Mouse (Mus musculus): ENCODE measurements around the gene Olfr1471.
"Not testable (repeated sequence)": the region's sequence is repeated elsewhere in the genome, so short reads cannot be mapped to it uniquely, and the experiment has no call there.

Olfr1471 gene

DNA sequence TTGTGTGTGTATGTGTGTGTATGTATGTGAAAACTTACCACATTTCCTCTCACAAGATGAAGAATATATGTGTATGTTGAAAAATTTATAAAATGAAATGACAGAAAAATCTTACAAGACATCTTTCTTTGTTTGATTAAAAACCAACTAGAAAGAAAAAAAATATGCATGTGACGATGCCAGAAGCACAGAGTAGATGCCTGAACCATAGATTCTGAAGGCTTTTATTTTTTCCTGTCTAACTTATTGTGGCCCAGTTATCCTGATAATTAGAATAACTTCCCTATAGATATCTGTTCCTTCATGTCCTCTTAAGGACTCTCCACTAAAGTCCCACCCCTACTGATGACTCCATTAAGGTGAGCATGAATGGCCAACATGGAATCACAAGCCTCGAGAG lies at the start of gene Olfr1471:
Gene Olfr1471 (plus strand): TSS at position 301 of the 400 bp plus-strand sequence.
- not testable (repeated sequence) for DNase-seq (ENCODE audit: low spot score in 2 of 2)

DNA sequence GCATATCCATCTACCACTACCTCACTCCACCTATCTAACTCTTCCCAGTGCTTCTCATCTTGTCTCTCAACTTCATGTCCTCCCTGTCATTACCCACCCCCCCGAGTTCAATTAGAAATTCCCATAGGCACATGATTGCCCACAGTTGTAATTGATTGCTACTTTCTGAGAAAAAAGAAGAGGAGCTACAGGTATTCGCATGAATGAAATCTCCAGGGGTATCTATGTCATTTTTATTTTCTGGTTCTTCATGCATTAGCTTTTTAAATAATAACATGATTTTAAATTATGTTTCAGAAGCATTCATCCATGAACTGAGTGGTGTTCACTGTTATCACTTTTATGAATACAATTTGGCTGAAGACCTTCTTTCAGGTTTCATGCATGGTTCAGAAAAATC lies 35.7 kb upstream of the Olfr1471 start, which contains the start of gene Olfr1469:
Gene Olfr1469 (plus strand): TSS at position 301 of the 400 bp plus-strand sequence.
- no peak for DNase-seq (ENCODE audit: low spot score in 2 of 2)

DNA sequence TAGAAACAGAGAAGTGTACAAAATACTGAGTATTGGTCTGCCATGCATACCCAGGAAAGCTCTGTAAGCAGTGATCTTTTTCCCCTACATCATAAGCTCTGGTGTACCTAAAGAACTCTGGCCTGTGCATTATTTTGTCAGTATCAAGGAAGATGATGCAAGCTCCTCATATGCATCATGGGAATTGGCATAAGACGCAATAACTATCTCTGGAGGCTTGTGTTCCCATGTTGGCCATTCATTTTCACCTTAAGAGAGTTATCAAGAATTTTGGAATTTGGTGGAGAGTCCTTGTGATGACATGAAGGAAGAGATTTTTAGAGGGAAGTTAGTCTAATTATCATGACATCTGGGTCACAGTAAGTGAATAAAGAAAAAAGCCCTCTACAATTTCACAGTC lies 12.8 kb downstream of the Olfr1471 start, which contains the start of gene Olfr1472:
Gene Olfr1472 (minus strand): TSS at position 101 of the 400 bp plus-strand sequence.
- no peak for DNase-seq (ENCODE audit: low spot score in 2 of 2)

DNA sequence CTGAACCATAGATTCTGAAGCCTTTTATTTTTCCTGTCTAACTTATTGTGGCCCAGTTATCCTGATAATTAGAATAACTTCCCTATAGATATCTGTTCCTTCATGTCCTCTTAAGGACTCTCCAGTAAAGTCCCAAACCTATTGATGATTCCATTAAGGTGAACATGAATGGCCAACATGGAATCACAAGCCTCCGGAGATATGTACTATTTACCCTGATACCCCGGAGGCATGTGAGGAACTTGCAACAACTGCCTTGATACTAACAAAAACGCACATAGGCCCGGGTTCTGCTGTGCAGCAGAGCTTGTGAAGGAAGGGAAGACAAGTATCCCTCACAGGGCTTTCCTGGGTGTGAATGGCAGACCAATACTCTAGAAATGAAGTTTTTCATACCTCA lies 26.1 kb downstream of the Olfr1471 start, which contains the start of gene Olfr1474:
Gene Olfr1474 (plus strand): TSS at position 301 of the 400 bp plus-strand sequence.
- DNase-seq (ENCODE audit: low spot score in 2 of 2): not testable (repeated sequence)

DNA sequence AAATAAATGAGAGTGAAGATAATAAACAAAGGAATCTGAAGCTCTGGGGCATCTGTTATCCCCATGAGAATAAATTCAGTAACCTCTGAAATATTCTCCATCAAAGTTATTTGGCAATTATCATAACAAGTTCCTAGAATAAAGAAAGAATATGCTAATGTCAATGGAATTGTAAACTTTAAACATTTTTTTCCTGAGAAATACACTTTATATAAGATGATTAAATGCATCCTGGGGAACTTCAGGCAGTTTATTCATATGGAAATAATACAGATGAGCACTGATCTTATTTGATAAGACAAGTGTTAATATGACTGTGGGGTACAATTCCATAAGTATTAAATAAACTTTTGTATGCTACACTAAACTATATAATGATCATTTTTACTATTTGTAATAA lies 36.9 kb downstream of the Olfr1471 start, which contains the start of gene Olfr1475:
Gene Olfr1475 (minus strand): TSS at position 101 of the 400 bp plus-strand sequence.
- no peak for DNase-seq (ENCODE audit: low spot score in 2 of 2)

DNA sequence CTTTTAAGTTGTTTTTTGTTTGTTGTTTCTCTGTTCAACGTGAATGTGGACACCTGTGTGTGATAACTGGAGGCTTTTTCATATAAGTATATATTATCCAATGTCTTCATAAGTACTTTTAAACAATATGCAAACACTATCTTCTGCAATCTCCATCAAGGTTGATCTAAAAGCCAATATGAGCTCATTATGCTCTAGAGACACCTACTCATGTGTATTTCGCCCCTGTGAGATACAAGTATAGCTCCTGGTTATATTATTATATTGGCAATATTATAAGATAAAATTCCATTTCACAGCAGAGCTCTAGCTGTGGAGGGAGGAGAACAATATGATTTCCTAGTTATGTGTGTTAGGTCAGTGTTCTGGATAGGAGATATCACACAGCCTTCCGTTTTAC lies 57.0 kb downstream of the Olfr1471 start, which contains the start of gene Olfr1477:
Gene Olfr1477 (plus strand): TSS at position 301 of the 400 bp plus-strand sequence.
- DNase-seq (ENCODE audit: low spot score in 2 of 2): no peak
